Mouse (Mus musculus): ENCODE data around the gene Cryzl2.

The Cryzl2 gene

GRCm38 (mm10) chr1:157525692-157526354, 67.4 kb downstream of the Cryzl2 start:
- no peak for DNase-seq (ENCODE audit: low read depth, low spot score)

DNA sequence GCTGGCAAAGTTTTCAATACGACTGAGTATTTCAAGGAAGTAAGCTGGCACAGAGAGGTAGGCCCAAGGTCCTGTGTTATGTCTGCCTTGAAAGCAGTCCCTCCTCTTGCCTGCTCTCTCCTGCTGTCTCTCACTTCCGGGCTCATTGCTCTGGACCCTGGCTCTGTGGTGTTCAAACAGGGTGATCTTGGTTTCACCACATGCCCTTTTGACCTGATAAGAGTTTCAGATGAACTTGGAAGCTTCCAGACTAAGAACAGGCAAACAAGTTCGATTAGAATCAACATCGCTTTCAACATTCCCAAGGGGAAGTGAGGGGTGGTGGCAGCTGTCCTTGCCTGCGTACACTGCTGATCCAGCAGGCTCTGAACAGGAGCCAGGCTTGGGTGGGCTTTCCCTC, 68.2 kb downstream of the Cryzl2 start:
- DNase-seq (ENCODE audit: low read depth, low spot score), result no peak

GRCm38 (mm10) chr1:157532826-157533460, 74.6 kb downstream of the Cryzl2 start:
- DNase-seq (ENCODE audit: low read depth, low spot score), result no peak

DNA sequence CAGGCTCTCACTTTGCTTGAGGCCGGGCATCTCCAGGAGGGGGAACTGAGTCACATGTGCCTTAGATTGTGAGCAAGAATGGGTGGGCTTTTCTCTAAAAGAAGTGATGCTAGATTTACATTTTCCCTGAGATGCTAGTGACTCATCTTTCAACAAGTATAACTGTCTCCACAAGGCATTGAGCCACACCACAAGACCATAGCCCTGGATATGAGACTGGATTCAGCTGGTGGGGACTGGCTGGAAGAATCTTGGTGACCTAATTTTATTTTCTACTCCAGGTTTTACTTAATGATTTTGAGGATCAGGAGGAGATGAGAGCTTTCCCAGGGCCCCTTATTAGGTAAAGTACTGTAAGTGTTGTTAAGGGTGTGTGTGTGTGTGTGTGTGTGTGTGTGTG, 77.2 kb downstream of the Cryzl2 start:
- DNase-seq (ENCODE audit: low read depth, low spot score), result no peak

DNA sequence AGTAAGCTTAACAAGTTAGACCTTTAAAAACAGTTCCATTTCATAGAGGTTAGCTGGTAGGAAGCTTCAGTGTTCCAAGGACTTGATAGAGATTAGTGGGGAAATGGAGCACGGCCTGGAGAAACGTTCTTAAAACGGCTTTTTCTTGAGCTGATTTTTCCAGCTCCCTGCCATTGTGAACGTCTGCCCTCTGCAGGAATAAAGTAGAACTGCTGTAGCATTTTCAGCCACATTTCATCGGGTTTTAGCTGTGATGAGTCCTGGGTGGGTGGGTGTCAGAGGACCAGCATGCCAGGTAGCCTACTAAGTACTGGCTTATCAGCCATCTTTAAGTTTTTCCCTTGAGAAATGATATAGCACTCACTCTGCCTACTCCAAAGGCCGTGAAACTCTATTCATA, 78.1 kb downstream of the Cryzl2 start:
- DNase-seq (ENCODE audit: low read depth, low spot score), result peak; percentile 64

GRCm38 (mm10) chr1:157537636-157538035, 79.3 kb downstream of the Cryzl2 start:
- peak; percentile 42 for DNase-seq (ENCODE audit: low read depth, low spot score)
